Mouse (Mus musculus): Measurements from ENCODE around the gene Kif1b.

- TF ChIP-seq EP300 (IDR thresholded peaks at IDR 0.05) (no peak), CTCF (IDR thresholded peaks at IDR 0.05) (no peak)
Measured at GRCm38 (mm10) chr4:149327281-149327680, 19.8 kb upstream of the Kif1b start.
